Mouse (Mus musculus) ES-Bruce4 (cell line): ENCODE measurements around the gene Plxnd1.

Experiments
- CTCF ChIP-seq: IDR thresholded peaks from one replicate; pipeline ENCODE4 v1.8.1; 2011; ENCODE audit warnings: low read depth, low read length
- POLR2A ChIP-seq: IDR thresholded peaks from one replicate; pipeline ENCODE4 v1.8.1; 2011; ENCODE audit warnings: low read length; ENCODE audit not compliant: insufficient read depth

GRCm38 (mm10) chr6:115932391-115932790, 62.4 kb downstream of the Plxnd1 start:
- TF ChIP-seq POLR2A (no peak), CTCF (no peak)
